Mouse (Mus musculus): Measurements from ENCODE around the gene 3110082I17Rik. TPM values are rescaled to one million over a fixed set of nuclear protein-coding genes. Genes with fewer than 3 reads are reported as not detected.

The 3110082I17Rik gene
- total and polyA plus RNA-seq, 2 experiments, result 1.6 to 7.4 TPM

GRCm38 (mm10) chr5:139483171-139483848, 23.0 kb upstream of the 3110082I17Rik start:
- no peak for DNase-seq (ENCODE audit: extremely low read depth, low read depth, low spot score)
- H3K36me3 ChIP-seq (ENCODE audit: control insufficient read depth, insufficient read depth, low read length), result peaks cover 4% of the 10 kb centered on the region
- peak overlapping the region; percentile 68 for H3K9ac ChIP-seq (ENCODE audit: low read depth, low read length)
- H3K79me2 ChIP-seq (ENCODE audit: control insufficient read depth, insufficient read depth, low read length), result peaks cover 3% of the 10 kb centered on the region; the same call in 1 of the 2 replicates
- no peak overlapping the region for H3K27ac ChIP-seq (replicated peaks; ENCODE audit: insufficient read depth, low read depth, low read length)
- H3K27me3 ChIP-seq (ENCODE audit: control insufficient read depth, insufficient read depth, low read length), result no peaks in the 10 kb centered on the region
- TF ChIP-seq POLR2A (IDR thresholded peaks at IDR 0.05; ENCODE audit: extremely low read depth, insufficient read depth, low read length), result no peak
- no peak for TF ChIP-seq CTCF (IDR thresholded peaks at IDR 0.05; ENCODE audit: low read depth, low read length)
- H3K4me3 ChIP-seq (ENCODE audit: insufficient read depth, low read depth, low read length), result peak overlapping the region; percentile 73; the same call in 1 of the 2 replicates
- 45% methylated on average over 14 of the region's 14 CpGs for WGBS
- peaks cover 6% of the 10 kb centered on the region; the same call in 1 of the 2 replicates for H3K4me1 ChIP-seq (ENCODE audit: control insufficient read depth, insufficient read depth, low read length)

- Histone ChIP-seq H3K36me3 (ENCODE audit: control insufficient read depth, insufficient read depth, low read length) (peaks cover 12% of the 10 kb centered on the region), H3K9ac (ENCODE audit: low read depth, low read length) (no peak overlapping the region), H3K4me3 (ENCODE audit: insufficient read depth, low read depth, low read length) (no peak overlapping the region), H3K79me2 (ENCODE audit: control insufficient read depth, insufficient read depth, low read length) (peaks cover 3% of the 10 kb centered on the region; the same call in 1 of the 2 replicates), H3K4me1 (ENCODE audit: control insufficient read depth, insufficient read depth, low read length) (peaks cover 6% of the 10 kb centered on the region; the same call in 1 of the 2 replicates), H3K27me3 (ENCODE audit: control insufficient read depth, insufficient read depth, low read length) (no peaks in the 10 kb centered on the region), H3K27ac (replicated peaks; ENCODE audit: insufficient read depth, low read depth, low read length) (no peak overlapping the region)
- no peak for TF ChIP-seq CTCF (IDR thresholded peaks at IDR 0.05; ENCODE audit: low read depth, low read length)
- peak; percentile 68 for DNase-seq (ENCODE audit: extremely low read depth, low read depth, low spot score)
- 73% methylated on average over 10 of the region's 10 CpGs for WGBS
These were observed 20.1 kb upstream of the 3110082I17Rik start for GRCm38 (mm10) chr5:139480406-139480805.

GRCm38 (mm10) chr5:139479088-139479487, 18.8 kb upstream of the 3110082I17Rik start:
- WGBS, result 81% methylated on average over 8 of the region's 8 CpGs
- DNase-seq (ENCODE audit: extremely low read depth, low read depth, low spot score), result no peak
- TF ChIP-seq POLR2A (IDR thresholded peaks at IDR 0.05; ENCODE audit: extremely low read depth, insufficient read depth, low read length) (no peak), CTCF (IDR thresholded peaks at IDR 0.05; ENCODE audit: low read depth, low read length) (no peak)
- H3K4me3 ChIP-seq (ENCODE audit: insufficient read depth, low read depth, low read length), result no peak overlapping the region
- H3K79me2 ChIP-seq (ENCODE audit: control insufficient read depth, insufficient read depth, low read length), result peaks cover 3% of the 10 kb centered on the region; the same call in 1 of the 2 replicates
- no peak overlapping the region for H3K27ac ChIP-seq (replicated peaks; ENCODE audit: insufficient read depth, low read depth, low read length)
- no peak overlapping the region for H3K9ac ChIP-seq (ENCODE audit: low read depth, low read length)
- no peaks in the 10 kb centered on the region for H3K27me3 ChIP-seq (ENCODE audit: control insufficient read depth, insufficient read depth, low read length)
- H3K4me1 ChIP-seq (ENCODE audit: control insufficient read depth, insufficient read depth, low read length), result peaks cover 6% of the 10 kb centered on the region; the same call in 1 of the 2 replicates
- H3K36me3 ChIP-seq (ENCODE audit: control insufficient read depth, insufficient read depth, low read length), result peaks cover 19% of the 10 kb centered on the region

- H3K9ac ChIP-seq (ENCODE audit: low read depth, low read length), result no peak overlapping the region
- H3K27ac ChIP-seq (replicated peaks; ENCODE audit: insufficient read depth, low read depth, low read length), result no peak overlapping the region
- no peak for DNase-seq (ENCODE audit: extremely low read depth, low read depth, low spot score)
- no peak for TF ChIP-seq POLR2A (IDR thresholded peaks at IDR 0.05; ENCODE audit: extremely low read depth, insufficient read depth, low read length)
- no peak for TF ChIP-seq CTCF (IDR thresholded peaks at IDR 0.05; ENCODE audit: low read depth, low read length)
- H3K4me3 ChIP-seq (ENCODE audit: insufficient read depth, low read depth, low read length), result no peak overlapping the region
- peaks cover 28% of the 10 kb centered on the region for H3K36me3 ChIP-seq (ENCODE audit: control insufficient read depth, insufficient read depth, low read length)
- no peaks in the 10 kb centered on the region for H3K27me3 ChIP-seq (ENCODE audit: control insufficient read depth, insufficient read depth, low read length)
- H3K79me2 ChIP-seq (ENCODE audit: control insufficient read depth, insufficient read depth, low read length), result no peaks in the 10 kb centered on the region
- no peaks in the 10 kb centered on the region for H3K4me1 ChIP-seq (ENCODE audit: control insufficient read depth, insufficient read depth, low read length)
- WGBS, result 95% methylated on average over 9 of the region's 9 CpGs
These were observed 14.4 kb upstream of the 3110082I17Rik start for GRCm38 (mm10) chr5:139474741-139475140.

- Histone ChIP-seq H3K27ac (replicated peaks; ENCODE audit: insufficient read depth, low read depth, low read length) (no peak overlapping the region), H3K4me3 (ENCODE audit: insufficient read depth, low read depth, low read length) (no peak overlapping the region), H3K4me1 (ENCODE audit: control insufficient read depth, insufficient read depth, low read length) (no peaks in the 10 kb centered on the region), H3K36me3 (ENCODE audit: control insufficient read depth, insufficient read depth, low read length) (peaks cover 2% of the 10 kb centered on the region; the same call in 1 of the 2 replicates), H3K27me3 (ENCODE audit: control insufficient read depth, insufficient read depth, low read length) (no peaks in the 10 kb centered on the region), H3K9ac (ENCODE audit: low read depth, low read length) (no peak overlapping the region), H3K79me2 (ENCODE audit: control insufficient read depth, insufficient read depth, low read length) (no peaks in the 10 kb centered on the region)
- TF ChIP-seq CTCF (IDR thresholded peaks at IDR 0.05; ENCODE audit: low read depth, low read length) (no peak), POLR2A (IDR thresholded peaks at IDR 0.05; ENCODE audit: extremely low read depth, insufficient read depth, low read length) (no peak)
- no peak for DNase-seq (ENCODE audit: extremely low read depth, low read depth, low spot score)
- 54% methylated on average over 5 of the region's 5 CpGs for WGBS
These were observed 7.7 kb upstream of the 3110082I17Rik start for GRCm38 (mm10) chr5:139467998-139468397.

GRCm38 (mm10) chr5:139466801-139467200, 6.5 kb upstream of the 3110082I17Rik start:
- Histone ChIP-seq H3K79me2 (ENCODE audit: control insufficient read depth, insufficient read depth, low read length) (no peaks in the 10 kb centered on the region), H3K4me3 (ENCODE audit: insufficient read depth, low read depth, low read length) (no peak overlapping the region), H3K27ac (replicated peaks; ENCODE audit: insufficient read depth, low read depth, low read length) (no peak overlapping the region), H3K36me3 (ENCODE audit: control insufficient read depth, insufficient read depth, low read length) (no peaks in the 10 kb centered on the region; the same call in 1 of the 2 replicates), H3K9ac (ENCODE audit: low read depth, low read length) (no peak overlapping the region), H3K27me3 (ENCODE audit: control insufficient read depth, insufficient read depth, low read length) (no peaks in the 10 kb centered on the region), H3K4me1 (ENCODE audit: control insufficient read depth, insufficient read depth, low read length) (no peaks in the 10 kb centered on the region)
- 84% methylated on average over 4 of the region's 4 CpGs for WGBS
- TF ChIP-seq POLR2A (IDR thresholded peaks at IDR 0.05; ENCODE audit: extremely low read depth, insufficient read depth, low read length) (no peak), CTCF (IDR thresholded peaks at IDR 0.05; ENCODE audit: low read depth, low read length) (no peak)
- no peak for DNase-seq (ENCODE audit: extremely low read depth, low read depth, low spot score)
